ENCODE assay signal across 11 mouse cellular contexts in genomic region chr9:99112409-99112808, GRCm38 (mm10). TPM values are rescaled to one million over a fixed set of nuclear protein-coding genes. Genes with fewer than 3 reads are reported as not detected.
DNase-seq lines count a peak whose midpoint lies in the region; ATAC-seq and TF ChIP-seq lines count a peak whose summit lies in the region.
"Had no signal": no experiment of that assay in that cellular context is flagged by ENCODE, and none has a peak within 500 bp of the region (broad histone marks: within the 10 kb centered on the region; RNA-seq: fewer than 3 reads in every experiment).

No protein-coding gene starts in this region.

- no peaks in the 10 kb centered on the region for H3K9me3 ChIP-seq in lung, embryonic 14.5 days (ENCODE audit: low read depth, low read length)
- H3K9me3 ChIP-seq in forebrain, postnatal 0 days (ENCODE audit: low read length): no peaks in the 10 kb centered on the region
- H3K9me3 ChIP-seq in midbrain, embryonic 15.5 days: no peaks in the 10 kb centered on the region

- no peak overlapping the region for H3K4me2 ChIP-seq in lung, embryonic 14.5 days
- no peak overlapping the region for H3K4me2 ChIP-seq in forebrain, postnatal 0 days (ENCODE audit: low read depth)
- no peak overlapping the region for H3K4me2 ChIP-seq in midbrain, embryonic 15.5 days

- TF ChIP-seq CTCF in lung, embryonic 14.5 days (IDR thresholded peaks at IDR 0.05; ENCODE audit: low read depth): no peak
- no peak for TF ChIP-seq CTCF in forebrain, postnatal 0 days (IDR thresholded peaks at IDR 0.05; ENCODE audit: low read depth)

- DNase-seq in cerebellum, postnatal 14 days: peak; percentile 37 to 46
- no peak for DNase-seq in cerebellum, adult 11 months
- DNase-seq in lung, embryonic 14.5 days: peak; percentile 22
- no peak for DNase-seq in lung, postnatal 36 days
- DNase-seq in forebrain, postnatal 0 days: peak; percentile 73
- DNase-seq in urinary bladder, postnatal 14 days (ENCODE audit: low spot score): no peak
- no peak for DNase-seq in retina, postnatal 1 day
- DNase-seq: B cell, adult 2 months had no signal

- H3K4me1 ChIP-seq in lung, embryonic 14.5 days (ENCODE audit: insufficient read depth): no peaks in the 10 kb centered on the region
- no peaks in the 10 kb centered on the region for H3K4me1 ChIP-seq in forebrain, postnatal 0 days (ENCODE audit: insufficient read depth)
- 0 out of 2 replicates have a peak, but pooled peaks cover 2% of the 10 kb centered on the region for H3K4me1 ChIP-seq in midbrain, embryonic 15.5 days

- H3K4me3 ChIP-seq in lung, embryonic 14.5 days (ENCODE audit: low read depth, low read length): no peak overlapping the region
- no peak overlapping the region for H3K4me3 ChIP-seq in forebrain, postnatal 0 days (ENCODE audit: low read depth, low read length)
- H3K4me3 ChIP-seq in midbrain, embryonic 15.5 days: no peak overlapping the region

- H3K36me3 ChIP-seq in lung, embryonic 14.5 days (ENCODE audit: insufficient read depth): no peaks in the 10 kb centered on the region
- no peaks in the 10 kb centered on the region for H3K36me3 ChIP-seq in forebrain, postnatal 0 days (ENCODE audit: insufficient read depth)
- H3K36me3 ChIP-seq in midbrain, embryonic 15.5 days (replicated peaks): no peaks in the 10 kb centered on the region

- no peak overlapping the region for H3K27ac ChIP-seq in lung, embryonic 14.5 days (ENCODE audit: low read depth)
- H3K27ac ChIP-seq in forebrain, postnatal 0 days (ENCODE audit: low read depth, low read length): no peak overlapping the region
- H3K27ac ChIP-seq in midbrain, embryonic 15.5 days: no peak overlapping the region
- H3K27ac ChIP-seq: stomach, postnatal 0 days had no signal

- 68% methylated on average over 12 of the region's 12 CpGs for WGBS in lung, embryonic 14.5 days
- WGBS in forebrain, postnatal 0 days: 34% methylated on average over 12 of the region's 12 CpGs
- 66% methylated on average over 12 of the region's 12 CpGs for WGBS in midbrain, embryonic 15.5 days

- no peak overlapping the region for H3K9ac ChIP-seq in lung, embryonic 14.5 days
- H3K9ac ChIP-seq in forebrain, postnatal 0 days: no peak overlapping the region
- no peak overlapping the region for H3K9ac ChIP-seq in midbrain, embryonic 15.5 days

- no peak for ATAC-seq in lung, embryonic 14.5 days (ENCODE audit: insufficient read depth)
- ATAC-seq in forebrain, postnatal 0 days: peak; percentile 90
- ATAC-seq in midbrain, embryonic 15.5 days (replicated peaks): peak; percentile 54; the same call in 1 of the 2 replicates
- ATAC-seq: Patski had no signal

- H3K27me3 ChIP-seq in lung, embryonic 14.5 days (ENCODE audit: insufficient read depth, low read length): no peaks in the 10 kb centered on the region
- no peaks in the 10 kb centered on the region for H3K27me3 ChIP-seq in forebrain, postnatal 0 days (ENCODE audit: insufficient read depth, low read length)
- no peaks in the 10 kb centered on the region for H3K27me3 ChIP-seq in midbrain, embryonic 15.5 days (replicated peaks)
- H3K27me3 ChIP-seq: Patski had no signal

RNA-seq across cellular contexts. Expression of gene Pik3cb, which starts 28.0 kb away (rescaled TPM):
- 1.3 and 1.7 TPM in 2 replicates for polyA plus RNA-seq in lung, embryonic 14.5 days (2014; fragmentation: Nextera tagmentation; extraction: Ambion mirVana)
- total RNA-seq in forebrain, postnatal 0 days (2014; rRNA removed): 5.4 and 5.7 TPM in 2 replicates
- polyA plus RNA-seq in forebrain, postnatal 0 days (2015; fragmentation: Nextera tagmentation; extraction: Ambion mirVana): 2.1 and 2.2 TPM in 2 replicates
- 2.3 and 4.4 TPM in 2 replicates for polyA plus RNA-seq in midbrain, embryonic 15.5 days (2015; fragmentation: Nextera tagmentation; extraction: Ambion mirVana)

Comparison
In these comparisons a context has a peak if more than half of its experiments do, and no peak if none do; other contexts are left out.
1. DNase-seq: peak in cerebellum, postnatal 14 days (2 of 2), lung, embryonic 14.5 days (single experiment) and forebrain, postnatal 0 days (single experiment); none in cerebellum, adult 11 months (single experiment), lung, postnatal 36 days (single experiment), urinary bladder, postnatal 14 days (single experiment) and retina, postnatal 1 day (single experiment).